Mouse (Mus musculus): Measurements from ENCODE around the gene Opcml. TPM values are rescaled to one million over a fixed set of nuclear protein-coding genes. Genes with fewer than 3 reads are reported as not detected.

Gene Opcml
- total and polyA plus RNA-seq, 3 experiments: 0.94 to 1.3 (median 1.2) TPM

DNA sequence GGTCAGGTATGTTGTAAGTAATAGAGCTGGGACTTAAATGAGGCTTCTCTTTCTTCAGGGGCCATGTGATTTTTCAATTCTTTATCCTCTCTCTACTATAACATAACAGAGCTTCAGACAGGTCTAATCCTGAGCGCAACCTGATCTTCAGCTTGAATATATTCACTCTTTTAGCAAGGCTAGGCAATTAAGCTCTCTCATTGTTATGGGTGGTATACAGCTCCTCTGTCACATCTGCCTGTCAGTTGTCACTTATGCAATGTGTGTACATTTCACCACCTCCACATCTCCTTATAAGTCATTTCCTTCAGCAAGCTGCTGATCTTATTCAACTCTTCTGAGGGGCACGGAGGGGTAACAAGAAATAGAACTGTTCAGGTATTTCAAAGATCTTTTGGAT lies 924.0 kb downstream of the Opcml start:
- WGBS: 74% methylated on average over 2 of the region's 2 CpGs
- Histone ChIP-seq H3K27me3 (ENCODE audit: control insufficient read depth, insufficient read depth, low read length) (no peaks in the 10 kb centered on the region), H3K4me1 (ENCODE audit: control insufficient read depth, insufficient read depth, low read length) (no peaks in the 10 kb centered on the region), H3K4me3 (no peak overlapping the region), H3K9ac (ENCODE audit: low read depth, low read length) (no peak overlapping the region), H3K27ac (no peak overlapping the region), H3K79me2 (replicated peaks; ENCODE audit: control insufficient read depth, insufficient read depth, low read length) (no peaks in the 10 kb centered on the region), H3K36me3 (ENCODE audit: control insufficient read depth, insufficient read depth, low read length) (no peaks in the 10 kb centered on the region)
- intact Hi-C loops (cut with DNase I): no loop called here
- DNase-seq: no peak
- no peak for TF ChIP-seq POLR2A (IDR thresholded peaks at IDR 0.05; ENCODE audit: insufficient read depth, low read depth, low read length)
- TF ChIP-seq CTCF (IDR thresholded peaks at IDR 0.05): no peak
- TF ChIP-seq EP300 (IDR thresholded peaks at IDR 0.05; ENCODE audit: insufficient read depth, low read depth, low read length): no peak

DNA sequence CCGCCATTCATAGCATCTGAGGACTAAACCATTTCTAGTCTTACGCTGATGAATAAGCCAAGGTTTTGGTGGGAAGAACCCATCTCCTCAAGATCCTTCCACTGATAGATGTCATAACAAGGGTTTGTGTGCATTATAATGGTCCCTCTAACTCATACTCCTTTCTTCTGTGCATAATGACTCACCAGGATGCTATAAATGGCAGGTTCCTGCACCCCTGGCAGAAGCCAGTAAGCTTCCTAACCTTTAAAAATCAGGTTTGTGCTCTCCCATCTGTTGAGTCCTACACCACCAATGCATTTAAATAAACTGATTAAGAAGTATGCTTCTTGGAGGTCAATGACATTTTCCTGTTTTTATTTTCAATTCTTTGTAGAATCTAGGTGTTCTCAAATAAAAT lies 929.6 kb downstream of the Opcml start:
- Histone ChIP-seq H3K27me3 (ENCODE audit: control insufficient read depth, insufficient read depth, low read length) (no peaks in the 10 kb centered on the region), H3K4me3 (no peak overlapping the region), H3K4me1 (ENCODE audit: control insufficient read depth, insufficient read depth, low read length) (no peaks in the 10 kb centered on the region), H3K27ac (no peak overlapping the region), H3K9ac (ENCODE audit: low read depth, low read length) (no peak overlapping the region), H3K79me2 (replicated peaks; ENCODE audit: control insufficient read depth, insufficient read depth, low read length) (no peaks in the 10 kb centered on the region), H3K36me3 (ENCODE audit: control insufficient read depth, insufficient read depth, low read length) (no peaks in the 10 kb centered on the region)
- DNase-seq: no peak
- intact Hi-C loops (cut with DNase I): no loop called here
- 84% methylated on average over 2 of the region's 2 CpGs for WGBS
- TF ChIP-seq CTCF (IDR thresholded peaks at IDR 0.05) (no peak), POLR2A (IDR thresholded peaks at IDR 0.05; ENCODE audit: insufficient read depth, low read depth, low read length) (no peak), EP300 (IDR thresholded peaks at IDR 0.05; ENCODE audit: insufficient read depth, low read depth, low read length) (no peak)

- Histone ChIP-seq H3K4me3 (no peak overlapping the region), H3K79me2 (replicated peaks; ENCODE audit: control insufficient read depth, insufficient read depth, low read length) (no peaks in the 10 kb centered on the region), H3K4me1 (ENCODE audit: control insufficient read depth, insufficient read depth, low read length) (no peaks in the 10 kb centered on the region), H3K27ac (no peak overlapping the region), H3K27me3 (ENCODE audit: control insufficient read depth, insufficient read depth, low read length) (no peaks in the 10 kb centered on the region), H3K9ac (ENCODE audit: low read depth, low read length) (no peak overlapping the region), H3K36me3 (ENCODE audit: control insufficient read depth, insufficient read depth, low read length) (no peaks in the 10 kb centered on the region)
- TF ChIP-seq POLR2A (IDR thresholded peaks at IDR 0.05; ENCODE audit: insufficient read depth, low read depth, low read length) (no peak), CTCF (IDR thresholded peaks at IDR 0.05) (no peak), EP300 (IDR thresholded peaks at IDR 0.05; ENCODE audit: insufficient read depth, low read depth, low read length) (no peak)
- DNase-seq: no peak
- intact Hi-C loops (cut with DNase I): no loop called here
- WGBS: 64% methylated on average over 10 of the region's 10 CpGs
These were observed 941.4 kb downstream of the Opcml start for GRCm38 (mm10) chr9:28731811-28732602.

- DNase-seq: no peak
- H3K27me3 ChIP-seq (ENCODE audit: control insufficient read depth, insufficient read depth, low read length): no peaks in the 10 kb centered on the region
- intact Hi-C loops (cut with DNase I): no loop called here
- H3K9ac ChIP-seq (ENCODE audit: low read depth, low read length): no peak overlapping the region
- H3K4me3 ChIP-seq: no peak overlapping the region
- no peak overlapping the region for H3K27ac ChIP-seq
- 95% methylated on average over 2 of the region's 2 CpGs for WGBS
- no peaks in the 10 kb centered on the region for H3K79me2 ChIP-seq (replicated peaks; ENCODE audit: control insufficient read depth, insufficient read depth, low read length)
- H3K4me1 ChIP-seq (ENCODE audit: control insufficient read depth, insufficient read depth, low read length): no peaks in the 10 kb centered on the region
- no peaks in the 10 kb centered on the region for H3K36me3 ChIP-seq (ENCODE audit: control insufficient read depth, insufficient read depth, low read length)
- TF ChIP-seq CTCF (IDR thresholded peaks at IDR 0.05) (no peak), POLR2A (IDR thresholded peaks at IDR 0.05; ENCODE audit: insufficient read depth, low read depth, low read length) (no peak), EP300 (IDR thresholded peaks at IDR 0.05; ENCODE audit: insufficient read depth, low read depth, low read length) (no peak)
These were observed 947.4 kb downstream of the Opcml start for GRCm38 (mm10) chr9:28737955-28738354.

- no peak overlapping the region for H3K4me3 ChIP-seq
- intact Hi-C loops (cut with DNase I): no loop called here
- H3K27me3 ChIP-seq (ENCODE audit: control insufficient read depth, insufficient read depth, low read length): no peaks in the 10 kb centered on the region
- no peaks in the 10 kb centered on the region for H3K79me2 ChIP-seq (replicated peaks; ENCODE audit: control insufficient read depth, insufficient read depth, low read length)
- no peak for DNase-seq
- H3K9ac ChIP-seq (ENCODE audit: low read depth, low read length): no peak overlapping the region
- no peaks in the 10 kb centered on the region for H3K4me1 ChIP-seq (ENCODE audit: control insufficient read depth, insufficient read depth, low read length)
- WGBS: 57% methylated on average over 1 of the region's 1 CpGs
- TF ChIP-seq EP300 (IDR thresholded peaks at IDR 0.05; ENCODE audit: insufficient read depth, low read depth, low read length): no peak
- H3K36me3 ChIP-seq (ENCODE audit: control insufficient read depth, insufficient read depth, low read length): no peaks in the 10 kb centered on the region
- no peak overlapping the region for H3K27ac ChIP-seq
These were observed 947.9 kb downstream of the Opcml start for GRCm38 (mm10) chr9:28738451-28738860.

- intact Hi-C loops (cut with DNase I): no loop called here
- Histone ChIP-seq H3K4me3 (no peak overlapping the region), H3K27me3 (ENCODE audit: control insufficient read depth, insufficient read depth, low read length) (no peaks in the 10 kb centered on the region), H3K4me1 (ENCODE audit: control insufficient read depth, insufficient read depth, low read length) (no peaks in the 10 kb centered on the region), H3K36me3 (ENCODE audit: control insufficient read depth, insufficient read depth, low read length) (no peaks in the 10 kb centered on the region), H3K79me2 (replicated peaks; ENCODE audit: control insufficient read depth, insufficient read depth, low read length) (no peaks in the 10 kb centered on the region), H3K27ac (no peak overlapping the region), H3K9ac (ENCODE audit: low read depth, low read length) (no peak overlapping the region)
- DNase-seq: no peak
- no peak for TF ChIP-seq CTCF (IDR thresholded peaks at IDR 0.05)
- TF ChIP-seq EP300 (IDR thresholded peaks at IDR 0.05; ENCODE audit: insufficient read depth, low read depth, low read length): no peak
- no peak for TF ChIP-seq POLR2A (IDR thresholded peaks at IDR 0.05; ENCODE audit: insufficient read depth, low read depth, low read length)
- 36% methylated on average over 3 of the region's 3 CpGs for WGBS
These were observed 954.2 kb downstream of the Opcml start for GRCm38 (mm10) chr9:28744771-28745170.
